Mouse (Mus musculus) lung, embryonic 14.5 days (tissue): Measurements from ENCODE around the gene Mapre3. TPM values are rescaled to one million over a fixed set of nuclear protein-coding genes. Genes with fewer than 3 reads are reported as not detected.

Experiments used
- ATAC-seq: fragments of 200-750 bp; cut with Nextera tagmentation; 2 replicates; pipeline ENCODE4 v1.8.0; 2017; ENCODE audit warnings: mild to moderate bottlenecking, moderate TSS enrichment, moderate library complexity; ENCODE audit not compliant: insufficient read depth
- DNase-seq: peaks from one replicate; pipeline ENCODE4 v3.0.0-alpha.2; 2015
- H3K27ac ChIP-seq: fragments of 300-500 bp; sonication (generic); 2 replicates; pipeline ENCODE4 v1.5.1; 2014; ENCODE audit warnings: low read depth, mild to moderate bottlenecking, moderate library complexity
- H3K27me3 ChIP-seq: fragments of 300-500 bp; sonication (generic); 2 replicates; pipeline ENCODE4 v1.6.1; 2014; ENCODE audit warnings: low read length, control low read depth; ENCODE audit not compliant: insufficient read depth
- H3K36me3 ChIP-seq: fragments of 300-500 bp; sonication (generic); 2 replicates; pipeline ENCODE4 v1.6.1; 2014; ENCODE audit warnings: control low read depth; ENCODE audit not compliant: insufficient read depth
- H3K4me1 ChIP-seq: fragments of 300-500 bp; sonication (generic); 2 replicates; pipeline ENCODE4 v1.6.1; 2014; ENCODE audit warnings: antibody characterized with exemption, control low read depth; ENCODE audit not compliant: insufficient read depth
- H3K4me2 ChIP-seq: fragments of 300-500 bp; sonication (generic); 2 replicates; pipeline ENCODE4 v1.6.1; 2014; ENCODE audit warnings: mild to moderate bottlenecking
- H3K4me3 ChIP-seq: fragments of 300-500 bp; sonication (generic); 2 replicates; pipeline ENCODE4 v1.5.1; 2014; ENCODE audit warnings: low read depth, low read length
- H3K9ac ChIP-seq: fragments of 300-500 bp; sonication (generic); 2 replicates; pipeline ENCODE4 v1.6.1; 2014
- H3K9me3 ChIP-seq: fragments of 300-500 bp; sonication (generic); 2 replicates; pipeline ENCODE4 v1.6.1; 2016; ENCODE audit warnings: low read depth, low read length, control low read depth
- CTCF ChIP-seq: IDR thresholded peaks from 2 replicates; pipeline ENCODE4 v1.5.1; 2016; ENCODE audit warnings: antibody characterized with exemption, low read depth
- WGBS: fragments of 180-500 bp; shearing (Covaris S2); extraction: QIAGEN DNeasy Blood & Tissue Kit; methylation state at CpG from one replicate; pipeline ENCODE4 v1.1.7; 2014; 5-methylcytosine and 5-hydroxymethylcytosine counted together
- polyA plus RNA-seq: library from polyadenylated mRNA; unstranded; fragments of >200 nt; fragmentation: Nextera tagmentation; extraction: Ambion mirVana; gene quantifications from 2 replicates; pipeline ENCODE4 v1.2.1, GENCODE M21; 2014

The Mapre3 gene
- polyA plus RNA-seq, 1 experiment from 2014 or later, result 17.9 TPM

GRCm38 (mm10) chr5:30823091-30823490 is 8.7 kb downstream of the Mapre3 start:
- ATAC-seq (no peak), DNase-seq (no peak)
- no peak overlapping the region for H3K27ac ChIP-seq
- H3K4me2 ChIP-seq, result no peak overlapping the region
- no peak for TF ChIP-seq CTCF
- WGBS, result 83% methylated on average over 3 of the region's 3 CpGs
- no peak overlapping the region for H3K4me3 ChIP-seq
- no peaks in the 10 kb centered on the region for H3K27me3 ChIP-seq
- no peaks in the 10 kb centered on the region for H3K4me1 ChIP-seq
- H3K9ac ChIP-seq, result no peak overlapping the region
- H3K9me3 ChIP-seq, result no peaks in the 10 kb centered on the region
- H3K36me3 ChIP-seq, result no peaks in the 10 kb centered on the region

- H3K9ac ChIP-seq, result no peak overlapping the region
- H3K36me3 ChIP-seq, result no peaks in the 10 kb centered on the region
- no peak for TF ChIP-seq CTCF
- no peaks in the 10 kb centered on the region for H3K27me3 ChIP-seq
- no peak for ATAC-seq
- 86% methylated on average over 11 of the region's 11 CpGs for WGBS
- no peaks in the 10 kb centered on the region for H3K9me3 ChIP-seq
- H3K4me3 ChIP-seq, result no peak overlapping the region
- H3K4me1 ChIP-seq, result no peaks in the 10 kb centered on the region
- H3K27ac ChIP-seq, result no peak overlapping the region
- DNase-seq, result no peak
- H3K4me2 ChIP-seq, result no peak overlapping the region
Observed at GRCm38 (mm10) chr5:30824124-30824988, 9.9 kb downstream of the Mapre3 start.

GRCm38 (mm10) chr5:30825166-30825565 is 10.7 kb downstream of the Mapre3 start:
- ATAC-seq, result no peak

GRCm38 (mm10) chr5:30825821-30826220 is 11.4 kb downstream of the Mapre3 start:
- no peaks in the 10 kb centered on the region for H3K36me3 ChIP-seq
- no peaks in the 10 kb centered on the region for H3K4me1 ChIP-seq
- no peaks in the 10 kb centered on the region for H3K9me3 ChIP-seq
- H3K4me2 ChIP-seq, result no peak overlapping the region
- H3K9ac ChIP-seq, result no peak overlapping the region
- TF ChIP-seq CTCF, result no peak
- H3K4me3 ChIP-seq, result no peak overlapping the region
- H3K27ac ChIP-seq, result no peak overlapping the region
- ATAC-seq (no peak), DNase-seq (no peak)
- no peaks in the 10 kb centered on the region for H3K27me3 ChIP-seq
- WGBS, result 73% methylated on average over 6 of the region's 6 CpGs

More at GRCm38 (mm10) chr5:30825166-30825565, 10.7 kb downstream of the Mapre3 start:
- no peak for DNase-seq
- H3K36me3 ChIP-seq, result no peaks in the 10 kb centered on the region
- H3K9me3 ChIP-seq, result no peaks in the 10 kb centered on the region
- 56% methylated on average over 10 of the region's 10 CpGs for WGBS
- H3K4me3 ChIP-seq, result no peak overlapping the region
- H3K4me1 ChIP-seq, result no peaks in the 10 kb centered on the region
- no peak for TF ChIP-seq CTCF
- no peak overlapping the region for H3K4me2 ChIP-seq
- H3K9ac ChIP-seq, result no peak overlapping the region
- no peak overlapping the region for H3K27ac ChIP-seq
- no peaks in the 10 kb centered on the region for H3K27me3 ChIP-seq

- DNase-seq, result no peak
- Histone ChIP-seq H3K27ac (no peak overlapping the region), H3K4me3 (no peak overlapping the region), H3K4me1 (no peaks in the 10 kb centered on the region), H3K36me3 (no peaks in the 10 kb centered on the region), H3K9me3 (no peaks in the 10 kb centered on the region), H3K27me3 (no peaks in the 10 kb centered on the region), H3K4me2 (no peak overlapping the region), H3K9ac (no peak overlapping the region)
- no peak for ATAC-seq
- TF ChIP-seq CTCF, result no peak
- WGBS, result 86% methylated on average over 3 of the region's 3 CpGs
Observed at GRCm38 (mm10) chr5:30833416-30833815, 19.0 kb downstream of the Mapre3 start.

GRCm38 (mm10) chr5:30839731-30840130 is 25.3 kb downstream of the Mapre3 start:
- DNase-seq (no peak), ATAC-seq (no peak)
- no peak overlapping the region for H3K9ac ChIP-seq
- no peaks in the 10 kb centered on the region for H3K36me3 ChIP-seq
- WGBS, result 72% methylated on average over 2 of the region's 2 CpGs
- H3K4me2 ChIP-seq, result no peak overlapping the region
- no peak overlapping the region for H3K27ac ChIP-seq
- H3K27me3 ChIP-seq, result no peaks in the 10 kb centered on the region
- no peak for TF ChIP-seq CTCF
- H3K4me3 ChIP-seq, result no peak overlapping the region
- no peaks in the 10 kb centered on the region for H3K4me1 ChIP-seq
- no peaks in the 10 kb centered on the region for H3K9me3 ChIP-seq

GRCm38 (mm10) chr5:30841896-30842295 is 27.5 kb downstream of the Mapre3 start:
- 46% methylated on average over 3 of the region's 3 CpGs for WGBS
- H3K27ac ChIP-seq, result no peak overlapping the region
- ATAC-seq (no peak), DNase-seq (peak; percentile 32)
- no peaks in the 10 kb centered on the region for H3K36me3 ChIP-seq
- H3K4me3 ChIP-seq, result no peak overlapping the region
- no peaks in the 10 kb centered on the region for H3K4me1 ChIP-seq
- no peak overlapping the region for H3K9ac ChIP-seq
- no peaks in the 10 kb centered on the region for H3K9me3 ChIP-seq
- no peak overlapping the region for H3K4me2 ChIP-seq
- no peak for TF ChIP-seq CTCF
- H3K27me3 ChIP-seq, result no peaks in the 10 kb centered on the region
